Mouse (Mus musculus): ENCODE measurements around the gene Acadl. TPM values are rescaled to one million over a fixed set of nuclear protein-coding genes. Genes with fewer than 3 reads are reported as not detected.
A peak's percentile ranks its signal among the peaks of the same experiment; 100 is the strongest.

Gene Acadl
- polyA plus RNA-seq (2011; ENCODE audit: insufficient read length, low read depth, missing spikeins), result 75.7 and 80.5 TPM in 2 replicates

- Histone ChIP-seq H3K27ac (ENCODE audit: insufficient read depth, low read length) (peak within 1 kb of the TSS; percentile 14; the same call in 1 of the 2 replicates), H3K4me1 (ENCODE audit: control insufficient read depth, insufficient read depth, low read length) (0 out of 2 replicates have a peak, but pooled peaks cover 3% of the 10 kb centered on the region), H3K4me3 (ENCODE audit: insufficient read depth, low read length) (peak within 1 kb of the TSS; percentile 76)
- peak; percentile 65 for TF ChIP-seq POLR2A (IDR thresholded peaks at IDR 0.05; ENCODE audit: low read depth, low read length)
- no peak for TF ChIP-seq CTCF (IDR thresholded peaks at IDR 0.05; ENCODE audit: borderline replicate concordance, insufficient read depth, low read length)
Measured at GRCm38 (mm10) chr1:66862712-66863511, at the start of gene Acadl. TSS of gene Acadl (minus strand) at chr1:66863277.

GRCm38 (mm10) chr1:66912305-66912704 lies 49.2 kb upstream of the Acadl start:
- Histone ChIP-seq H3K4me1 (ENCODE audit: control insufficient read depth, insufficient read depth, low read length) (no peaks in the 10 kb centered on the region), H3K27ac (ENCODE audit: insufficient read depth, low read length) (no peak overlapping the region), H3K4me3 (ENCODE audit: insufficient read depth, low read length) (no peak overlapping the region)
- TF ChIP-seq CTCF (IDR thresholded peaks at IDR 0.05; ENCODE audit: borderline replicate concordance, insufficient read depth, low read length), result no peak

DNA sequence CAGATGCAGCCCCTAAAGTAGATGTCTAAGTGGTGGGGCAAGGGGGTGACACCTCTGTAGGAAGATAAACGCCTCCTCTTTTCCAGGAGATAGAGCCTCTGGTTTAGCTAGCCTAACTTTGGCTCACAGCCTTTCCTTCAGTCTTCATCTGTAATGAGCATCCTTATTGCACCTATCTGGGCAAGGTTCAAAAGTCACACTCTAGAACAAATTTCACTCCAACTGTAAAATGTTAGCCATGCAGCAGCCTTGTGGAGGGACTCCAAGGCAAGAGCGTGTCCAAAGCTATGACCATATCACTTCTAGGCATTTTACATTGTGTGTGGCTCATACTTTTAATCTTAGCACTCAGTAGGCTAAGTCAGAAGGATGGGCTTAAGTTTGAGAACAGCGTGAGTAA lies 39.5 kb upstream of the Acadl start:
- Histone ChIP-seq H3K4me1 (ENCODE audit: control insufficient read depth, insufficient read depth, low read length) (no peaks in the 10 kb centered on the region), H3K4me3 (ENCODE audit: insufficient read depth, low read length) (no peak overlapping the region), H3K27ac (ENCODE audit: insufficient read depth, low read length) (no peak overlapping the region)
- TF ChIP-seq POLR2A (IDR thresholded peaks at IDR 0.05; ENCODE audit: low read depth, low read length) (no peak), CTCF (IDR thresholded peaks at IDR 0.05; ENCODE audit: borderline replicate concordance, insufficient read depth, low read length) (no peak)

DNA sequence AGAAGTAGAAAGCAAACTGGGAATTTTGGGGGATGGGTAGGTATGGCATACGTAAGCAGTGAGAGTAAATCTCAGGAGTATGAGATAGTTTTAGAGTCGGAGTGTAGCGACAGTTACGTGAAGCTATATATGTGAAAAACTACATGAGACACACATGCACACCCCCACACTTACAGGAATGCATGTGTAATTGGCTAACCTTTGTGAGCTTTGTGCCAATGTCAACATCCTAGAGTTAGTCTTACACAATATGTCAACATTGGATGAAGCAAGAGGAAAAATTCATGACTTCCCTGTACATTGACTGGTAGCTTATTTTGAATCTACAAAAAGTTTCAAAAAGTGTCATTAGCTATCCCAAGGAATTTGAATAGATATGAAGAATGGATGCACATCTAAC lies 37.9 kb upstream of the Acadl start:
- H3K4me3 ChIP-seq (ENCODE audit: insufficient read depth, low read length), result no peak overlapping the region
- TF ChIP-seq CTCF (IDR thresholded peaks at IDR 0.05; ENCODE audit: borderline replicate concordance, insufficient read depth, low read length), result no peak
- no peak for TF ChIP-seq POLR2A (IDR thresholded peaks at IDR 0.05; ENCODE audit: low read depth, low read length)
- peaks cover 2% of the 10 kb centered on the region; the same call in 1 of the 2 replicates for H3K4me1 ChIP-seq (ENCODE audit: control insufficient read depth, insufficient read depth, low read length)
- no peak overlapping the region; the same call in 1 of the 2 replicates for H3K27ac ChIP-seq (ENCODE audit: insufficient read depth, low read length)

DNA sequence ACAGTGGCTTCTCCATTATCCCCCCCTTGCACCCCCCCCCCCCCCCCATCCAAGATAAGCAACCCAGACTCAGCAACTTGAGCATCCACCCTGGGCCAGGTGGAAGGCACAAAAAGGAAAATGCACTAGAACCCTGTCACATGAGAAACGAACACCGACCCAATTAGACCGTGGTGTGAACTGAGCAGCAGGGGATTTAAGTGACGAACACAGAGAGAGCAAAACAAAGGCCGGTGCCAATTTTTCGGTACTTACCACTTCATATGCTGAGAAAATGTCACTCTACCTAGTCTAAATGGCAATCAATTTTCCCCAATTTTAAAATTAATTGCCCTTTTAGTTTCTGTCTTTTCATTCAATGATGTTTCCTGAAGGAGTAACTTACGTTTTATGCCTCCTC lies 35.2 kb upstream of the Acadl start:
- Histone ChIP-seq H3K27ac (ENCODE audit: insufficient read depth, low read length) (no peak overlapping the region), H3K4me3 (ENCODE audit: insufficient read depth, low read length) (no peak overlapping the region), H3K4me1 (ENCODE audit: control insufficient read depth, insufficient read depth, low read length) (peaks cover 9% of the 10 kb centered on the region)
- TF ChIP-seq POLR2A (IDR thresholded peaks at IDR 0.05; ENCODE audit: low read depth, low read length), result no peak
- TF ChIP-seq CTCF (IDR thresholded peaks at IDR 0.05; ENCODE audit: borderline replicate concordance, insufficient read depth, low read length), result no peak

DNA sequence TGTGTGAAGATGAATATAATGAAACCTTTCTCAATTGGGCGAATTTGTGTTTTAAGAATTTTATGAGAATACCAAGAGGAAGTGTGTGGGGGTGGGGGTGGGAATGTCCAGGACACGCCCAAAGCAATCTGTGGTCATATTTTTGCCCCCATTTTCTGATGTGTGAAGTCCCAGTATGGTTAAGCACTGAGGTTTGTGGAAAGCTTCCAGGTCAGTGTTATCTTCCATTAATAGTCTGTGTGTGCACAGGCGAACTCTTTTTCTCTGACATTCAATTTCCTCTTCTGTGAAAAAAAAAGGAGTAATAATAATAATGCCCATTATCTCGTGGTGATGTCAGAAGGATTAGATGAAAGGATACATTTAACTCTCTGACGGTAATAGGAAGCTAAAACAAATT lies 33.5 kb upstream of the Acadl start:
- Histone ChIP-seq H3K27ac (ENCODE audit: insufficient read depth, low read length) (peak overlapping the region; percentile 12; the same call in 1 of the 2 replicates), H3K4me3 (ENCODE audit: insufficient read depth, low read length) (no peak overlapping the region)

DNA sequence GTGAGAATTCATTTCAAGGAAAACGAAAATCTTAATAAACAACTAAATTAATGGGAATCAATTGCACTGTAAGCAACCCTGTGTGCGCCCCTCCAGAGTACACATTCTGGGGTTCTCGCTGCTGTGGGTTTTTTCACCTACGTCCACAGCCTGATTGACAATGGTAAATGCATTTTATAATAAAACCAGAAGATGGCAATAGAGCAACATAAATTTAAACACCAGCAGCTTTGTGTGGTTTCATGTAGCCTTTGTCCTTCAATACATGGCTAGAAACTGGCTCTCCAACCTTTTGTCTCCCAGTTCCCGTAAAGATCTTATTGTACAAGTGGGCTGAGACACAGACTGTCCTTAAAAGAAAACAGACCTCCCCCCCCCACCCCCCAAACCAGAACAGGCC lies 33.0 kb upstream of the Acadl start:
- no peak for TF ChIP-seq POLR2A (IDR thresholded peaks at IDR 0.05; ENCODE audit: low read depth, low read length)
- no peak for TF ChIP-seq CTCF (IDR thresholded peaks at IDR 0.05; ENCODE audit: borderline replicate concordance, insufficient read depth, low read length)
- Histone ChIP-seq H3K4me1 (ENCODE audit: control insufficient read depth, insufficient read depth, low read length) (peaks cover 9% of the 10 kb centered on the region), H3K27ac (ENCODE audit: insufficient read depth, low read length) (peak overlapping the region; percentile 12; the same call in 1 of the 2 replicates), H3K4me3 (ENCODE audit: insufficient read depth, low read length) (no peak overlapping the region)

More for the DNA sequence above, 33.5 kb upstream of the Acadl start:
- H3K4me1 ChIP-seq (ENCODE audit: control insufficient read depth, insufficient read depth, low read length), result peaks cover 9% of the 10 kb centered on the region
- TF ChIP-seq POLR2A (IDR thresholded peaks at IDR 0.05; ENCODE audit: low read depth, low read length), result no peak
- TF ChIP-seq CTCF (IDR thresholded peaks at IDR 0.05; ENCODE audit: borderline replicate concordance, insufficient read depth, low read length), result no peak

DNA sequence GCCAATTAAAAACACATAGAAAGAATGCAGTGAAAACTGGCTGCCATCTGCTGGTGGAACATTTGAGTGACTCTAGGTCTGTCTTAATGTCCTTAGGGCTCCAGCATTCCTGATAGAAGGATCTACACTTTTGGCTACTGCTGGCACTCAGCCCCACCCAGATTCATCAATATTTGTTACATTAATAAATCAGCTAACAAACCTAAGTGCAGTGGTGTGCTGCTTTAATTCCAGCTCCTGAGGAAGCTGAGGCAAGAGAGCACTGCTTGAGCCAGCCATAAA lies 32.7 kb upstream of the Acadl start:
- no peak overlapping the region for H3K4me3 ChIP-seq (ENCODE audit: insufficient read depth, low read length)
- no peak overlapping the region for H3K27ac ChIP-seq (ENCODE audit: insufficient read depth, low read length)

DNA sequence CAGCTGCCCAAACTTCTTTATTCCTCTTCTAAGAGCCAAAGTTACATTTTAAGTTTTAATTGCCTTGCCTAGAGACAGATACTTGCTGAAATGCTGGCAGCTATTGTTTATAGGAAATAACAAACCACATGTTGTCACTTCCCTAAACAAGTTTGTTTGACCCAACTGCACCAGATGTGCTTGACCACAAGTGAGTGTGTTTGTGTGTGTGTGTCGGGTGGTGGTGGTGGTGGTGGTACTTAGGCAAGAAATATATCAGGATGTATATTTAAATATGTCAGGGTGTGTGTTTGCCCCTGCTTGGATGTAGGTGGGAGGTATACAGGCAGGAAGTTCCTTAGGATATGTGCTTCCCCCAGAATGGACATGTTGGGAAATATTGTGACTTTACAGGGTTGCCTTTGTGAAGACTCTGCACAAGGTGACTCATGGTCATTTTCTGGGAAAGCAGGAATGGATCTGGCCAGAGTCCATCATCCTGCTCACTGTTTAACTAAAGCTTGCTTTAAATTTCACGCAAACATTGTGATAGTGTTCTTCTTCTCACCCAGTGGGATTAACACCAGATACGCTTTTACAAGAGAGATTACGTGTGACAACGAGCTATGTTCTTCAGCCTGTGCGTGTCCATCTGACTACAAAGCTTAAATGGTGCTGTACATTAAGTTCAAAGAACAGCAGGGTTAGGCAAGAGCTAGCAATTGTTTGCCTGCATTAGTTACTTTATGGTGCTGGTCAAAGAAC lies 32.2 kb upstream of the Acadl start:
- Histone ChIP-seq H3K27ac (ENCODE audit: insufficient read depth, low read length) (no peak overlapping the region; the same call in 1 of the 2 replicates), H3K4me1 (ENCODE audit: control insufficient read depth, insufficient read depth, low read length) (peaks cover 9% of the 10 kb centered on the region), H3K4me3 (ENCODE audit: insufficient read depth, low read length) (no peak overlapping the region)
- TF ChIP-seq CTCF (IDR thresholded peaks at IDR 0.05; ENCODE audit: borderline replicate concordance, insufficient read depth, low read length) (no peak), POLR2A (IDR thresholded peaks at IDR 0.05; ENCODE audit: low read depth, low read length) (no peak)

More for the DNA sequence above, 32.7 kb upstream of the Acadl start:
- H3K4me1 ChIP-seq (ENCODE audit: control insufficient read depth, insufficient read depth, low read length), result peaks cover 9% of the 10 kb centered on the region
- TF ChIP-seq POLR2A (IDR thresholded peaks at IDR 0.05; ENCODE audit: low read depth, low read length) (no peak), CTCF (IDR thresholded peaks at IDR 0.05; ENCODE audit: borderline replicate concordance, insufficient read depth, low read length) (no peak)

GRCm38 (mm10) chr1:66887175-66887574 lies 24.1 kb upstream of the Acadl start:
- Histone ChIP-seq H3K4me1 (ENCODE audit: control insufficient read depth, insufficient read depth, low read length) (no peaks in the 10 kb centered on the region), H3K4me3 (ENCODE audit: insufficient read depth, low read length) (no peak overlapping the region), H3K27ac (ENCODE audit: insufficient read depth, low read length) (no peak overlapping the region)
- TF ChIP-seq CTCF (IDR thresholded peaks at IDR 0.05; ENCODE audit: borderline replicate concordance, insufficient read depth, low read length) (no peak), POLR2A (IDR thresholded peaks at IDR 0.05; ENCODE audit: low read depth, low read length) (no peak)

All from embryonic fibroblast, embryonic 13.5 days (primary cell).